Mouse (Mus musculus) liver, embryonic 15.5 days (tissue): ENCODE results near the gene Aif1. TPM values are rescaled to one million over a fixed set of nuclear protein-coding genes. Genes with fewer than 3 reads are reported as not detected.
A peak's percentile ranks its signal among the peaks of the same experiment; 100 is the strongest.

Experiments used
- ATAC-seq: fragments of 200-750 bp; cut with Nextera tagmentation; 2 replicates; pipeline ENCODE4 v1.8.0; 2017; ENCODE audit warnings: moderate number of reproducible peaks, mild to moderate bottlenecking, moderate library complexity; ENCODE audit not compliant: insufficient read depth
- H3K27ac ChIP-seq: fragments of 300-500 bp; sonication (generic); replicated peaks from 2 replicates; pipeline ENCODE4 v1.5.1; 2015; ENCODE audit warnings: mild to moderate bottlenecking, inconsistent platforms
- H3K27me3 ChIP-seq: fragments of 300-500 bp; sonication (generic); 2 replicates; pipeline ENCODE4 v1.6.1; 2015; ENCODE audit warnings: mild to moderate bottlenecking, inconsistent platforms
- H3K36me3 ChIP-seq: fragments of 300-500 bp; sonication (generic); replicated peaks from 2 replicates; pipeline ENCODE4 v1.6.1; 2015; ENCODE audit warnings: moderate library complexity, mild to moderate bottlenecking, inconsistent platforms
- H3K4me1 ChIP-seq: fragments of 300-500 bp; sonication (generic); replicated peaks from 2 replicates; pipeline ENCODE4 v1.6.1; 2015; ENCODE audit warnings: inconsistent platforms
- H3K4me2 ChIP-seq: fragments of 300-500 bp; sonication (generic); 2 replicates; pipeline ENCODE4 v1.6.1; 2015; ENCODE audit warnings: moderate library complexity, mild to moderate bottlenecking, inconsistent platforms
- H3K4me3 ChIP-seq: fragments of 300-500 bp; sonication (generic); replicated peaks from 2 replicates; pipeline ENCODE4 v1.5.1; 2015; ENCODE audit warnings: mild to moderate bottlenecking, inconsistent platforms
- H3K9ac ChIP-seq: fragments of 300-500 bp; sonication (generic); 2 replicates; pipeline ENCODE4 v1.6.1; 2015; ENCODE audit warnings: moderate library complexity, mild to moderate bottlenecking, inconsistent platforms
- H3K9me3 ChIP-seq: fragments of 300-500 bp; sonication (generic); replicated peaks from 2 replicates; pipeline ENCODE4 v1.6.1; 2016; ENCODE audit warnings: inconsistent platforms
- WGBS: fragments of 180-500 bp; shearing (Covaris S2); methylation state at CpG from one replicate; pipeline ENCODE4 v1.1.7; 2015; ENCODE audit warnings: mixed read lengths; ENCODE audit not compliant: insufficient replicate concordance; 5-methylcytosine and 5-hydroxymethylcytosine counted together
- polyA plus RNA-seq: library from polyadenylated mRNA; unstranded; fragments of >200 nt; fragmentation: Nextera tagmentation; extraction: Ambion mirVana; gene quantifications from 2 replicates; pipeline ENCODE4 v1.2.1, GENCODE M21; 2015

Aif1 gene
- polyA plus RNA-seq, 1 experiment from 2014 or later = 22.2 TPM

DNA sequence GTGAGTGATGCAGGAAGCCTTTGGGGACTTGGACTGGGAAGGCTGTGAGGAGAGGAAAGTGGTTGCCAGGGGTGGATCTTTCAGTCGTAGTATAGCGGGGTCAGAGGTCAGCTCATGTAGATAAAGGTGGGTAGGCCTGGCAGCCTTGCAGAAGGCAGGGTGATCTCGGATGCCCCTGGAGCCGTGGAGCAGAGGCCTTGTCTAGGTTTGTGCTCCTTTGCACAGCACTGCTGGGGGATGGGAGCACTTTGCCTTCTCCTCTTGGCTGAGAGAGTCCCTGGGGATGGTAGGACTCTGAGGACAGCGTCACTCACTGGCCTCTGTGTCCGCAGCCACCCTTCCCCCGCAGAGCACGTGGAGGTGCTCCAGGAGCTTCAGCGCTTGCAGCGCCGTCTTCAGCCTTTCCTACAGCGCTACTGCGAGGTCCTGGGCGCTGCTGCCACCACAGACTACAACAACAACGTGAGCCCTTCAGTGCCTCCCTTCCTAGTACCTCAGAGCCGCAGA lies 35.3 kb downstream of the Aif1 start:
- H3K36me3 ChIP-seq = peaks cover 76% of the 10 kb centered on the region
- ATAC-seq = no peak
- no peak overlapping the region for H3K4me3 ChIP-seq
- no peaks in the 10 kb centered on the region for H3K9me3 ChIP-seq
- H3K27ac ChIP-seq = no peak overlapping the region
- H3K4me1 ChIP-seq = peaks cover 19% of the 10 kb centered on the region
- WGBS = 83% methylated on average over 16 of the region's 16 CpGs
- no peaks in the 10 kb centered on the region for H3K27me3 ChIP-seq
- no peak overlapping the region for H3K9ac ChIP-seq
- H3K4me2 ChIP-seq = no peak overlapping the region

DNA sequence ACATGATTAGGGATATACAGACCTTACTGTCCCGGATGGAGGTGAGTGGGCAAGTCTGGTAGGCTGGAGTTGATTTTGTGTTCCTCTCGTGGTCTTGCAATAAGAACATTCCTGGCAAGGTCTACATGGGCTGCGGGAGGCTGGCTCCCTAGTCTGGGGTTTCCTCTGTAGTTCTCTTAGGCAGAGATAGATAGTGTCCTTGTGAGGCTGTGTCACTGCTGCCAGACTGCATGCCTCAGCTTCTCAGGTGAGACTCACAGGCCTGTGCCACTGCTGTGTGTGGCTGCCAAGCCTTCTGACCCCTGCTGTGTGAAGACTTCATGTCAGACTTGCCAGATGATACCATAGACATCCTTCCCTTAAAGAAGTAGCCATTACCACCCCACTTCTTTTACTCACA lies 36.6 kb downstream of the Aif1 start:
- peaks cover 63% of the 10 kb centered on the region for H3K36me3 ChIP-seq
- 82% methylated on average over 3 of the region's 3 CpGs for WGBS

GRCm38 (mm10) chr17:35135591-35136320 lies 40.1 kb downstream of the Aif1 start:
- Histone ChIP-seq H3K4me3 (peak overlapping the region; percentile 89), H3K4me2 (peak overlapping the region; percentile 90), H3K9me3 (no peaks in the 10 kb centered on the region), H3K36me3 (peaks cover 29% of the 10 kb centered on the region), H3K9ac (peak overlapping the region; percentile 77), H3K4me1 (peaks cover 31% of the 10 kb centered on the region), H3K27ac (peak overlapping the region; percentile 92), H3K27me3 (no peaks in the 10 kb centered on the region)
- WGBS = under 1% methylated on average over 43 of the region's 43 CpGs
- peak; percentile 47 for ATAC-seq

More for the DNA sequence above, 36.6 kb downstream of the Aif1 start:
- Histone ChIP-seq H3K4me1 (peaks cover 21% of the 10 kb centered on the region), H3K27ac (no peak overlapping the region), H3K4me3 (no peak overlapping the region), H3K9me3 (no peaks in the 10 kb centered on the region), H3K4me2 (no peak overlapping the region), H3K9ac (no peak overlapping the region), H3K27me3 (no peaks in the 10 kb centered on the region)
- no peak for ATAC-seq

GRCm38 (mm10) chr17:35134801-35135590 lies 40.9 kb downstream of the Aif1 start, which contains the start of gene Bag6:
TSS of gene Bag6 (plus strand) at chr17:35135178.
- peak within 1 kb of the TSS; percentile 92 for H3K27ac ChIP-seq
- under 1% methylated on average over 66 of the region's 66 CpGs for WGBS
- H3K4me1 ChIP-seq = peaks cover 39% of the 10 kb centered on the region
- H3K4me2 ChIP-seq = peak within 1 kb of the TSS; percentile 90
- no peaks in the 10 kb centered on the region for H3K9me3 ChIP-seq
- peaks cover 27% of the 10 kb centered on the region for H3K36me3 ChIP-seq
- peak; percentile 89 for ATAC-seq
- peak within 1 kb of the TSS; percentile 77 for H3K9ac ChIP-seq
- no peaks in the 10 kb centered on the region for H3K27me3 ChIP-seq
- peak within 1 kb of the TSS; percentile 89 for H3K4me3 ChIP-seq

- Histone ChIP-seq H3K4me1 (peaks cover 50% of the 10 kb centered on the region), H3K4me3 (no peak overlapping the region), H3K27ac (no peak overlapping the region), H3K27me3 (no peaks in the 10 kb centered on the region), H3K9ac (no peak overlapping the region), H3K9me3 (no peaks in the 10 kb centered on the region), H3K36me3 (peaks cover 27% of the 10 kb centered on the region), H3K4me2 (0 out of 2 replicates have a peak overlapping the region, but pooled peaks have one; percentile 90)
- 84% methylated on average over 7 of the region's 7 CpGs for WGBS
- ATAC-seq = no peak
These were observed 42.4 kb downstream of the Aif1 start for GRCm38 (mm10) chr17:35133517-35133916.

DNA sequence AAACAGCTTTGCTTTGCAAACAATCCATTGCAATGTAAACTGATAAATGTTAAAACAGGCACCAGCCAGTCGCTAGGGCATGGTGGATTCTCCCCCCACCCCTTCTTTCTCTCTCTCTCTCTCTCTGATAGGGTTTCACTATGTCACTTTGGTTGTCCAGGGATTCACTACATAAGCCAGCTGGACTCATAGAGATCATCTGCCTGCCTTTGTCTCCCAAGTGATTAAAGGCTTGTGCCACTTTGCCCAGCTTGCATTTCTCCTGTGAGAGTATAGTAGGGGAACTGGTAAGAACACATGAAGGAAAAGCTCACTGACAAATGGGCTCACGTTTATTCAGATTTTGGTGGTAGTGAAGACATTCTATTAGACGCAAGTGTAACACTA lies 43.7 kb downstream of the Aif1 start:
- Histone ChIP-seq H3K36me3 (peaks cover 23% of the 10 kb centered on the region), H3K4me1 (peaks cover 56% of the 10 kb centered on the region), H3K9ac (no peak overlapping the region), H3K9me3 (no peaks in the 10 kb centered on the region), H3K4me2 (peak overlapping the region; percentile 29), H3K27me3 (no peaks in the 10 kb centered on the region), H3K27ac (peak overlapping the region; percentile 60), H3K4me3 (no peak overlapping the region)
- WGBS = 57% methylated on average over 3 of the region's 3 CpGs
- no peak for ATAC-seq

GRCm38 (mm10) chr17:35131500-35132173 lies 44.2 kb downstream of the Aif1 start, which contains the start of gene Apom:
TSS of gene Apom (minus strand) at chr17:35132050.
- ATAC-seq = no peak
- Histone ChIP-seq H3K27me3 (no peaks in the 10 kb centered on the region), H3K27ac (peak within 1 kb of the TSS; percentile 60), H3K9me3 (no peaks in the 10 kb centered on the region), H3K4me2 (peak within 1 kb of the TSS; percentile 50), H3K9ac (peak within 1 kb of the TSS; percentile 32; the same call in 1 of the 2 replicates), H3K4me3 (peak within 1 kb of the TSS; percentile 45), H3K36me3 (peaks cover 23% of the 10 kb centered on the region), H3K4me1 (peaks cover 56% of the 10 kb centered on the region)
- WGBS = 67% methylated on average over 15 of the region's 15 CpGs

GRCm38 (mm10) chr17:35131038-35131437 lies 44.8 kb downstream of the Aif1 start:
- WGBS = 65% methylated on average over 8 of the region's 8 CpGs
- Histone ChIP-seq H3K36me3 (peaks cover 23% of the 10 kb centered on the region), H3K4me3 (peak overlapping the region; percentile 45), H3K4me1 (peaks cover 56% of the 10 kb centered on the region), H3K27ac (peak overlapping the region; percentile 60), H3K4me2 (peak overlapping the region; percentile 50), H3K27me3 (no peaks in the 10 kb centered on the region), H3K9ac (peak overlapping the region; percentile 32; the same call in 1 of the 2 replicates), H3K9me3 (no peaks in the 10 kb centered on the region)
- ATAC-seq = no peak

DNA sequence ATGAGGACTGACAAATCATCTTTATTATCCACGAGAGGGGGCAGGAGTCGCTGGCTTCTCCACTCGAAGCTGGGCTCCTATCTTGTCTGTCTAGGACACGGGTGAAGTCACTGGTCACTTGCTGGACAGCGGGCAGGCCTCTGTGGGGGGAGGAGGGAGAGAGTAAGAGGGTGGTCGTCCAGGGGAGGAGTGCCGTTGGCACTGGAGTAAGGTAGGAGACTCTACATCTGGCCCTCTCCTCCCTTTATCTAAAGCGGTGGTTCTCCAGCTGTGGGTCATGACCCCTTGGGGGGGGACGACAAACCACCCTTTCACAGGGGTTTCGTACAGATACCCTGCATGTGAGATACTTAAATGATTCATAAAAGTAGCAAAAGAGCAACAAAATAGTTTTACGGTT lies 46.9 kb downstream of the Aif1 start:
- no peaks in the 10 kb centered on the region for H3K9me3 ChIP-seq
- ATAC-seq = no peak
- 63% methylated on average over 11 of the region's 11 CpGs for WGBS

DNA sequence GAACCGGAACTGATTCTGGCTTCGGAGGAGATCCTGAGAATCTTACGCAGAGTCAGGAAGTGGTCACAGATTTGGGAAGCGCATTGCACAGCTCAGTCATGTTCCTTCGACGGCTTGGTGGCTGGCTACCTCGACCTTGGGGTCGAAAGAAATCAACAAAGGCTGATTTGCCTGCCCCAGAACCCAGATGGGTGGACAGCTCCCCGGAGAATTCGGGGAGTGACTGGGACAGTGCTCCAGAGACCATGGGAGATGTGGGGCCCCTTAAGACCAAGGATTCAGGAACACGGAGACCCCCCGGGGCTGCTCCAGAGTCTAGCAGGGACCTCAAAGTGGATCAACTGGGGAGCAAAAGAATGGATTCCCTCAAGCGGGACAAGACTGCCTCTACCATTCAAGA lies 48.9 kb downstream of the Aif1 start:
- H3K27ac ChIP-seq = peak overlapping the region; percentile 91
- no peaks in the 10 kb centered on the region for H3K27me3 ChIP-seq
- 40% methylated on average over 13 of the region's 13 CpGs for WGBS
- ATAC-seq = no peak
- H3K4me2 ChIP-seq = peak overlapping the region; percentile 90
- peaks cover 43% of the 10 kb centered on the region for H3K36me3 ChIP-seq
- peak overlapping the region; percentile 85 for H3K9ac ChIP-seq
- no peaks in the 10 kb centered on the region for H3K9me3 ChIP-seq
- H3K4me3 ChIP-seq = peak overlapping the region; percentile 70
- H3K4me1 ChIP-seq = peaks cover 72% of the 10 kb centered on the region

More for the DNA sequence above, 46.9 kb downstream of the Aif1 start:
- Histone ChIP-seq H3K4me3 (no peak overlapping the region), H3K4me2 (no peak overlapping the region), H3K36me3 (peaks cover 35% of the 10 kb centered on the region), H3K4me1 (peaks cover 68% of the 10 kb centered on the region), H3K27ac (no peak overlapping the region), H3K9ac (no peak overlapping the region), H3K27me3 (no peaks in the 10 kb centered on the region)
